Mouse (Mus musculus) activated CD4-positive, CD25-positive, alpha-beta regulatory T cell, adult 4 months (primary cell): ENCODE measurements around the gene Alg10b. TPM values are rescaled to one million over a fixed set of nuclear protein-coding genes. Genes with fewer than 3 reads are reported as not detected.
"Not testable (repeated sequence)": the region's sequence is repeated elsewhere in the genome, so short reads cannot be mapped to it uniquely, and the experiment has no call there.

Experiments used
- ATAC-seq: one replicate; pipeline ENCODE4 v1.8.0; 2017
- polyA plus RNA-seq, 2 experiments: library from polyadenylated mRNA; unstranded; fragments of 100-300 nt; shearing (Covaris generic); gene quantifications; one replicate each; pipeline ENCODE4 v1.2.1; 2017

Alg10b gene
- polyA plus RNA-seq, result 10 to 100 TPM; 10.4 to 10.8 TPM

DNA sequence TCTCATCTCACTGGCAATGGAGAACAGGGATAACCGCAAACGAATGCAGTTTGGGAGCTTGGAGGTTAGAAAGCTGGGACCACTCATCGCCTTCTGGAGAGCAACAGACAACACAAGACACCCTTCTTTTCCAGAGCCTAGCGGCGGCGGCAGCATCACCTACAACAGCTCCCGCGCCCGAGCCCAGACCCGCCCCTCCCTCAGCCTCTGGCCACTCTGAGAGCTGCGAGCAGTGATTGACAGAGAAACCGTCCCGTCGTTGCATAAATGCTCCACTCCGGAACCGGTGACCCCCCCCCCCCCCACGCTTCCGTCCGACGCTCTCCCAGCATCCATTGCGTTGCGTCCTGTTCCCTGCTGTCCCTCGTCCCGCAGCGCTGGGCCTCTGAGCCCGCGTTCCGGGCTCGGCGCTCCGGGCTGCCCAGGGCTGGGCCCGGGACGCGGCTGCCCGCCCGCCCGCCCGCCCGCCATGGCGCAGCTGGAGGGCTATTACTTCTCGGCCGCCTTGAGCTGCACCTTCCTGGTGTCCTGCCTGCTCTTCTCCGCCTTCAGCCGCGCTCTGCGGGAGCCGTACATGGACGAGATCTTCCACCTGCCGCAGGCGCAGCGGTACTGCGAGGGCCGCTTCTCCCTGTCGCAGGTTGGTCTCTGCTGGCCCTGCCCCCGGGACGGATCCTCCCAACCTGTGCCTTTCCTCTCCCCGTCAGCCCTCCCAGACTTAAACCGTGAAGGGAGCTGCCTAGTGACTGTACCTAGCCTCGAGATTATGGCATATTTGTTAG lies at the start of gene Alg10b:
Alg10b (plus strand) TSS at position 343 of the 782 bp plus-strand sequence.
- peak; percentile 97 for ATAC-seq

DNA sequence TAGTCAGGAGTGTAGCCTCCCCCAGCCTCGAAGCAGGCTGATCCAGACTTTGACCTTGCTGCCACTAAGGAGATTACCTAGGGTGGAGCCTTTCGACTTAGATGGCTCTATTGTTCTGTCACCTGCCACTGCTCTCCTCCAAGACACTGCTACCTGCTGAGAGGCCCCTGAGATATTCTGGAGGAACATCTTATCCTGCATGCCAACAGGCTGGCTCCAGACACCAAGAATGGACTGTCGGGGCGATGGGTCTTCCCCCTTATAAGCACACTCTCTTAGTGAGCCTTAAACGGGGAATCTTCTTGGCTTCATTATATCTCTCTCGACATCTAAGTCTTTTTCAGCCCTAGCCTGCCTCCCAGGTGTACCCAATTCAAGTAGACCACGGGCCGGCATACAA lies 41.0 kb upstream of the Alg10b start:
- not testable (repeated sequence) for ATAC-seq

DNA sequence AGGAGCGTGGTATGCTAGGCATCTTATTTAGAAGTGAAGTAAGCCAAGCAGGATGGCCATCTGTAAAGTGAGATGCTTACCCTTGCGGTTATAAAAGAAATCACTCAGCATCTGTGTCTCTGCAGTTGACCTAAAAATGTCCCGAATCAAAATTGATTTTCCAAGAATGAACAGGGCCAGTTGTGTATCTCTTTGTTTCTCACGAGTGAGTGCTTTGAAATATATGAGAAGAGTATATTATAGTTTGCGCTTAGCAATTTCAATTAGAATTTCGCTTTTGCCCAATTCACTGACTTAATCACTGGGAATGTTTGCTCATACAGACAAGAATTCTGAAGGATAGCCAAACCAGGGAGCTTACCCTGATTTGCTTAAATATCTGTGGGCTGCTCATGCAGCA lies 40.6 kb upstream of the Alg10b start:
- no peak for ATAC-seq

DNA sequence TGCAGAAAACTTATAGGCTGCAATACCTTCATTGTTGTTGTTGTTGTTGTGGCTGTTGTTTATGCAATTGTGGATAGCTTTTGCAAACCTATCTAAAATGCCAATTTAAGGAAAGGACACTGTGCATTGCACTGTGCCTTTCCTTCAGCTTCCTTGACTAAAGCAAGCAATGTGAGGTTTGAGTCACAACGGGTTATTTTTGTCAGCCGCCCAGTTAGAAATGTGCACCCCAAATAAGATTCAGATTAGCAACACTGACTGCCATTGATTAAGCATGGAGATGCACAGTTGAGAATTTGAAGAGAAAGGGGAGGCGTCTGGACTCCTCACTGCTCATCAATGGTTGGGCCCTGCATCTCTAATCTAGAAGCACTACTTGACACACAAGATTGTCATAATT lies 39.4 kb upstream of the Alg10b start:
- ATAC-seq, result no peak

DNA sequence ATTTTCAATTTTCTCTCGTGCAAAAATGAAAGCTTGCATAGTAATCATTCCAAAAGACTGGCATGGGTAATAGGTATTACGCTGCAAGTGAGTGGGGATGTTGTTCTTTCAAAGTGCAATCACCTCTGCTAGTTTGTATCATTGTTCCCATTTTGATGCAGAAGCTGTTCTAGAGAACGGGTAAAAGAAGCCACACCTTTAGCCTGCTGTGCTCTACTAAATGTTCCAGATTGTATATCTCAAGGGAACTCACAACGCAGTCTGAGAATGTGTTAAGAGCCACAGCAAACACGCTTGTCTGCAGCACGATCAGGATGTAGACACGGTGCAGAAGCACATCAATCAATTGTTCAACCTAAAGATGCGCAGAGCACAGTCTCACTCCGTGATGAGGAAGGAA lies 34.6 kb upstream of the Alg10b start:
- no peak for ATAC-seq

DNA sequence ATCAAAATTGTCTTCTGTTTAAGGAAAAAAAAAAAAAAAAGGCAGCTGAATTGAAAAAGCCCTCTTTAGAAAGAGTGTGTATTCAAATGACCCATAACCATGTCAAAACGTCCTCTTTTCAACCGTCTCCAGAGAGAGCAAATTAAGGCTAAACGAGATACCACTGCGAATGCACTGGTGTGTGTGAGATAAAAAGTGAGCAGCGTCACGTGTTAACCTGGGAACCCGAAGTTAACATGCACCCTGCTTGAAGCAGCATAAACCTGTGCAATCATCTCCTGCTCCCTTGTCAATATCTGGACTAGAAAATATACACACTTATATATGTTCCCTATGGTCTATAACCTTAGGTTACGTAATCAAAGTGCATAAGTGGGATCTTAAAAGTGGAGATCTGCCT lies 10.2 kb upstream of the Alg10b start:
- ATAC-seq, result no peak

DNA sequence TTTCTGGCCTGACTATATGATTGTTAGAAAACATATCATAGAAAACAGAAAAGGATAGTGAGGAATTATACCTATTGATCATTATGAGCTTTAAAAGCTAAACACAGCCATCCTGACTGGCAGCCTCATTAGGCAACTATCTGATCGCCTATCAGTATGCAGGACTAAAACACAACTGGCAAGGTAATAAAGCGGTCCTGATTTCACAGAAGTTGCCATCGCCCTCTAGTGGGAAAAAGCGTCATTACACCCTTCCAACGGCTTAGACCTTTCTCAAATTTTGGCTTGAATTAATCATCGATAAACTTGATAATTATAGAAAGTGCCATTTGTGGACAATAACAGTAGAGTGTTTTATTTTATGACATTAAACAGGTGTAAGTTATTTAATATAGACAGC lies 9.2 kb upstream of the Alg10b start:
- peak; percentile 75 for ATAC-seq

DNA sequence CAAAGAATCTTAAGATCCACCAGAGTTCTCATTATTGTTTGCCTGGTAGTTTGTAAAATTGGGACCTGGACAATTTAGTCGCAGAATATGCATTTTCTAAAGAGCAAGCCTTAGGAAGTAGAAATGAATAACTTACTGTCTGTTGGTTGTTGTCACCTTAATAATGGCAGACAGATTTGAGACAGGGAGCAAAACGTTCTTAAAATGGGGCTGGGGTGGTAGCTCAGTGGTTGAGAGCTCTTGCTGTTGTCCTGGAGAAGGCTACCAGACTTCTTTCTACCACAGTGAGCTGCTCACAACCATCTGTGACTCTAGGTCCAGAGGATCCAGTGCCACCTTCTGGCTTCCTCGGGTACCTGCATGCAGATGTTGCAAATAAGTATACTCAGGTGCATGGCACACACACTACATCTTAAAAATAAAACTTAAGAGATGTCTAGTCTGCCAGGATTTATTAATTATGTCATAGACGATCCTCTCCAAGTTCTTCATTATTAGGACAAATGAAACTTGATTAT lies 1.0 kb downstream of the Alg10b start:
- peak; percentile 17 for ATAC-seq

DNA sequence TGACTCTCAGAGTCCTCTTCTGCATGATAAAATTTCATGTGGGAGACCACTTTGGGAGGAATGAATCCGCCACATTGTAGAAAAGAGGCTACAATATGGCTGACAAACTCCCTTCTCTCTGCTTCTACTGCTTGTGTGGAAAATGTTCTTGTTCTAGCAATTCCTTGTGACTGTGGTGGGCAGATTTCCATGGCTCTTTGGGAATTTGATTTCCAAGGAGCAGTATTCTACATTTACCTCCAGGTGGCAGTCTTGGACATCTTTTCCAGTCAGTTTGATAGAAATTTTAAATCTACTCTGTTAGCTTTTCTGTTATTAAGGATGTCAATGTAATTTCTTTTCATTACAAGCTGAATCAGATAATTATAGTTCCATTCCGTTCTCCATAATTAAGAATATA lies 13.5 kb downstream of the Alg10b start:
- ATAC-seq, result no peak

DNA sequence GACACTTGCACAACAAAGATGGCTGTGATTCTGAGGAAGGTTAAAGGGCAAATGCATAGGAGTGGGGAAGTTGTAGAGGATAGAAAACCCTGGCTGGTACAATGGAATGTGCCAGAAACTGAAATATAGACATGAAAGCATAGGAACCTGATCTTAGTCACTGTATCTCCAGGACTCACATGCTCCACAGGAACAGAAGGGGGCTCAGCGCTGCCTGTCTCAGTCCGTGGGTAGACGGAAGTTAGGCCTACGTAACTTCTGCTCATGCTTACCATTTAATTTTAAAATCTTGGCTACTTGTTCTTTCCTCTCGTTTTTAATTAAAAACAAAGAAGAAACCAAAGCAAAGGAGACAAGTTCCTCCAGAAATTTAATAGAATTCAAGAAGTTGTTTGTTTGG lies 20.0 kb downstream of the Alg10b start:
- no peak for ATAC-seq

DNA sequence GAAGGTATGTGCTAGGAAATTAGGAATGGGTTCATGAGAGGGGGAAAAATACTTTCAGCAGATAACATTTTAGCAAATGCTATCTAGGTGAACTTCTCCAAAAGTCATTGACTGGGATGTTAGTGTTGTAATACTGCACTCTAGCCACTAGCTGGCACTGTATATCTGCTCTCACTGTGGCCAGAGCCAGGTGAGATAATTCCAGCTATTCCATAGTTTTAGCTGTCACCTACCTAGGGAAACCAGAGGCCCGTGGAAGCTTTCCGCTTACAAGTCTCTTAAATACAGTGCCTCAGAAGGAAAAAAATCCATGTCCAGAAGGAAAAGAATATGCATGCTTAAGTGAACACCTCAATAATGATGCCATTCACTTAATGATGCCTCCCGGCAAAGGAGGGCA lies 25.6 kb downstream of the Alg10b start:
- ATAC-seq, result peak; percentile 57

DNA sequence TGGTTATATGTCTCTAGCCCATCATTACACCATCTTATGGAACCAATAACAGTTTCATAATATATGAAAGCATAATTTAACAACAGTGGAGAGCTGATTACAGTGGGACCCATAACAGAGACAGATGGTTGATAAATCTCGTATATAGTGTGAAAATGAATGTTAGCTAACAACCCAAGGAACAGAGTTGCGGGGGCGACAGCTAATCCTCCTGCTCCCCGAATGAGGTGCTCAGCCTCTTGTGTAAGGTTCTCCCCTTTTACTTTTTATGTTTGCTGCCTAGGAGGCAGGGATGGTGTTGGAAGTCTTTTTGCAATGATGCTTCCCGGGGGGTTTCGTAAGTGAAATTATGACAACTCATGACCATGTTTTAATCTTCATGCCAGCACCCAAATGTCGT lies 58.8 kb downstream of the Alg10b start:
- ATAC-seq, result no peak
